Mouse (Mus musculus) C2C12 (cell line): ENCODE data around the gene Usp37.

ENCODE experiments used
- CEBPB ChIP-seq: IDR thresholded peaks from one replicate; pipeline ENCODE4 v1.6.1; 2011; ENCODE audit warnings: low read depth, mild to moderate bottlenecking, control low read depth, moderate library complexity
- CTCF ChIP-seq: IDR thresholded peaks from one replicate; pipeline ENCODE4 v1.5.1; 2011; ENCODE audit not compliant: control insufficient read depth, insufficient read depth, insufficient read length
- MYOG ChIP-seq: IDR thresholded peaks from one replicate; pipeline ENCODE4 v1.6.1; 2011; ENCODE audit not compliant: control insufficient read depth, insufficient read length; ENCODE audit errors: extremely low read depth
- USF1 ChIP-seq: IDR thresholded peaks from one replicate; pipeline ENCODE4 v1.6.1; 2011; ENCODE audit warnings: low read depth, mild to moderate bottlenecking, control low read depth, moderate library complexity

DNA sequence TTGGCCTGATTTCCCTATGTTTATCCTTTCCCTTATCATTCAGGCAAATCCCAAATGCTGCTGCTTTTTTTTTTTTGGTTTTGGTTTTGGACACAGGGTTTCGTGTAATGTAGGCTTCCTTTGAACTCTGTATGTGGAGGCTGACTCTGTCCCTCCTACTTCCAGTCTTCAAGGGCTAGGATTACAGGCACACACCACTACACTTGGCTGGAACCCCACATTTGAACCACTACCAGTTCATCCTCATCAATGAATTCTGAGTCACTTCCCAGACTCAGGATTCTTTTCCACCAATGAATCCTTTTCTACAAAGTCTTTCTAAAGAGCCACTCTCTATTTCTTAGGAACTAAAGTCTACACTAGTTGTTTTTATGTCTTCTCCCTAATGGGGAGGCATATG is 43.0 kb downstream of the Usp37 start:
- TF ChIP-seq CTCF (no peak), CEBPB (no peak), USF1 (no peak), MYOG (no peak)
